Mouse (Mus musculus): ENCODE data around the gene Fam214b.

Gene Fam214b

GRCm38 (mm10) chr4:43045659-43046302, at the start of gene Fam214b:
TSS of gene Fam214b (minus strand) at chr4:43046220.
- WGBS: under 1% methylated on average over 33 of the region's 33 CpGs

GRCm38 (mm10) chr4:43091183-43091582, 45.2 kb upstream of the Fam214b start:
- WGBS: 92% methylated on average over 4 of the region's 4 CpGs

- 90% methylated on average over 2 of the region's 2 CpGs for WGBS
Observed at GRCm38 (mm10) chr4:43089950-43090349, 43.9 kb upstream of the Fam214b start.

GRCm38 (mm10) chr4:43082458-43082857, 36.4 kb upstream of the Fam214b start:
- WGBS: 94% methylated on average over 2 of the region's 2 CpGs

GRCm38 (mm10) chr4:43078071-43078718, 32.2 kb upstream of the Fam214b start:
- WGBS: 70% methylated on average over 7 of the region's 7 CpGs

- WGBS: 95% methylated on average over 4 of the region's 4 CpGs
Observed at GRCm38 (mm10) chr4:43065471-43065870, 19.5 kb upstream of the Fam214b start.

- 35% methylated on average over 3 of the region's 3 CpGs for WGBS
Observed at GRCm38 (mm10) chr4:43060286-43060685, 14.3 kb upstream of the Fam214b start.

GRCm38 (mm10) chr4:43059697-43060096, 13.7 kb upstream of the Fam214b start:
- 23% methylated on average over 3 of the region's 3 CpGs for WGBS

GRCm38 (mm10) chr4:43058753-43059654, 13.0 kb upstream of the Fam214b start, which contains the start of gene Unc13b:
TSS of gene Unc13b (plus strand) at chr4:43058953.
- under 1% methylated on average over 87 of the region's 90 CpGs for WGBS

- WGBS: 8% methylated on average over 8 of the region's 8 CpGs
Observed at GRCm38 (mm10) chr4:43058392-43058752, 12.4 kb upstream of the Fam214b start.

- WGBS: 94% methylated on average over 5 of the region's 5 CpGs
Observed at GRCm38 (mm10) chr4:43057654-43058053, 11.6 kb upstream of the Fam214b start.

- WGBS: 12% methylated on average over 4 of the region's 4 CpGs
Observed at GRCm38 (mm10) chr4:43052627-43053026, 6.6 kb upstream of the Fam214b start.

- whole genome bisulfite sequencing: under 1% methylated on average over 5 of the region's 5 CpGs
Observed at GRCm38 (mm10) chr4:43047231-43047630, 1.2 kb upstream of the Fam214b start.

- 21% methylated on average over 5 of the region's 5 CpGs for WGBS
Observed at GRCm38 (mm10) chr4:43046607-43047006, 587 bp upstream of the Fam214b start.

GRCm38 (mm10) chr4:43045285-43045658, 748 bp downstream of the Fam214b start:
- WGBS: 4% methylated on average over 13 of the region's 13 CpGs

- WGBS: 20% methylated on average over 4 of the region's 4 CpGs
Observed at GRCm38 (mm10) chr4:43044673-43045072, 1.3 kb downstream of the Fam214b start.

- 14% methylated on average over 7 of the region's 7 CpGs for WGBS
Observed at GRCm38 (mm10) chr4:43043644-43044357, 2.2 kb downstream of the Fam214b start.

- 66% methylated on average over 9 of the region's 9 CpGs for WGBS
Observed at GRCm38 (mm10) chr4:43040881-43041547, 5.0 kb downstream of the Fam214b start.

GRCm38 (mm10) chr4:43040114-43040572, 5.9 kb downstream of the Fam214b start:
- WGBS: under 1% methylated on average over 25 of the region's 25 CpGs

- 2% methylated on average over 11 of the region's 11 CpGs for WGBS
Observed at GRCm38 (mm10) chr4:43039609-43040008, 6.4 kb downstream of the Fam214b start.
